Mouse (Mus musculus) midbrain, embryonic 15.5 days (tissue): Measurements from ENCODE around the gene Calm3. TPM values are rescaled to one million over a fixed set of nuclear protein-coding genes. Genes with fewer than 3 reads are reported as not detected.

Experiments used
- ATAC-seq: fragments of 200-750 bp; cut with Nextera tagmentation; replicated peaks from 2 replicates; pipeline ENCODE4 v1.8.0; 2017; ENCODE audit warnings: moderate TSS enrichment
- H3K27ac ChIP-seq: fragments of 300-500 bp; sonication (generic); 2 replicates; pipeline ENCODE4 v1.5.1; 2015; ENCODE audit warnings: mild to moderate bottlenecking, inconsistent platforms
- H3K27me3 ChIP-seq: fragments of 300-500 bp; sonication (generic); replicated peaks from 2 replicates; pipeline ENCODE4 v1.6.1; 2015; ENCODE audit warnings: inconsistent platforms
- H3K36me3 ChIP-seq: fragments of 300-500 bp; sonication (generic); replicated peaks from 2 replicates; pipeline ENCODE4 v1.6.1; 2015; ENCODE audit warnings: inconsistent platforms
- H3K4me1 ChIP-seq: fragments of 300-500 bp; sonication (generic); 2 replicates; pipeline ENCODE4 v1.6.1; 2015; ENCODE audit warnings: inconsistent platforms
- H3K4me2 ChIP-seq: fragments of 300-500 bp; sonication (generic); 2 replicates; pipeline ENCODE4 v1.6.1; 2015; ENCODE audit warnings: inconsistent platforms, mild to moderate bottlenecking, moderate library complexity
- H3K4me3 ChIP-seq: fragments of 300-500 bp; sonication (generic); 2 replicates; pipeline ENCODE4 v1.5.1; 2015; ENCODE audit warnings: mild to moderate bottlenecking, inconsistent platforms
- H3K9ac ChIP-seq: fragments of 300-500 bp; sonication (generic); 2 replicates; pipeline ENCODE4 v1.6.1; 2015; ENCODE audit warnings: mild to moderate bottlenecking, inconsistent platforms
- H3K9me3 ChIP-seq: fragments of 300-500 bp; sonication (generic); 2 replicates; pipeline ENCODE4 v1.6.1; 2016; ENCODE audit warnings: inconsistent platforms
- WGBS: fragments of 180-500 bp; shearing (Covaris S2); methylation state at CpG from one replicate; pipeline ENCODE4 v1.1.7; 2015; ENCODE audit warnings: mixed read lengths; 5-methylcytosine and 5-hydroxymethylcytosine counted together
- polyA plus RNA-seq: library from polyadenylated mRNA; unstranded; fragments of >200 nt; fragmentation: Nextera tagmentation; extraction: Ambion mirVana; gene quantifications from 2 replicates; pipeline ENCODE4 v1.2.1, GENCODE M21; 2015

Calm3 gene
- polyA plus RNA-seq, 1 experiment from 2014 or later = 370 TPM

DNA sequence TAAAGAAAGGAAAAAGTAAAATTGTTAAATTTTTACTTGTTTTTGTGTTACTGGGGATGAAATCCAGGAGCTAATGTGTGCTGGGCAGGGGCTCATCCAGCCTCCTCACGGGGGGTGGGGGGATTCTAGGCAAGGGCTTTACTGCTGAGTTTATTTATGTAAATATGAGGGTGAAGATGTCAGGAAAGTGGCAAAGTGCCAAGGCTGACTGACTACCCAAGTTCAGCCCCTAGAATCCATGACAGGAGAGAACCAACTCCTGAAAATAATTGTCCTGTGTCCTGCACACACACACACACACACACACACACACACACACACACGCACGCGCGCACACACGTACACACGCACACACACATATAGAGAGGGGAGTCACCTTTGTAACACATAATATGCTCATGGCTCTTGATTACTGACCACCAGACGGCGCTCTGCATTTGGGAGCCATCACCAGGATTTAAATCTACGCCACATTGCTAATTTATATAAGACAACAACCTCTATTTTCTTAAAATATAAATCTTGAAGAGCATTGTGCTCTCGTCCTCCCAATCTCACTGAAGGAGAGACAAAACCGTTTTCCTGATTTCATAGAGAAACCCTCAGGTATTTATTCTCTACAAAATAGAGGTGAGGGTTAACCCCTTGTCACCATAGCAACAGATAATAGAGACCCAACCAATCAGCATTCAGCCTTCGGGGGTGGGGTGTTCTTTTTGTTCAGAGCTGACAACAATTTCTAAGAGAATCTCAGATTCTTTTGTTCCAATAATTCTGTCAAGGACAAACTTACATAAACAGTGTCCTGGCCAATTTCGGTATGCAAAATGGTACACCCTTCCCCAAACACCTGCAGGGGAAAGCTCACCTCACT lies 9.0 kb upstream of the Calm3 start:
- H3K9me3 ChIP-seq = no peaks in the 10 kb centered on the region
- peaks cover 36% of the 10 kb centered on the region for H3K4me1 ChIP-seq
- H3K36me3 ChIP-seq = no peaks in the 10 kb centered on the region
- peak; percentile 74 for ATAC-seq
- WGBS = 30% methylated on average over 14 of the region's 14 CpGs
- H3K4me3 ChIP-seq = no peak overlapping the region
- peak overlapping the region; percentile 36 for H3K4me2 ChIP-seq
- peak overlapping the region; percentile 84 for H3K27ac ChIP-seq
- H3K9ac ChIP-seq = no peak overlapping the region
- no peaks in the 10 kb centered on the region for H3K27me3 ChIP-seq

DNA sequence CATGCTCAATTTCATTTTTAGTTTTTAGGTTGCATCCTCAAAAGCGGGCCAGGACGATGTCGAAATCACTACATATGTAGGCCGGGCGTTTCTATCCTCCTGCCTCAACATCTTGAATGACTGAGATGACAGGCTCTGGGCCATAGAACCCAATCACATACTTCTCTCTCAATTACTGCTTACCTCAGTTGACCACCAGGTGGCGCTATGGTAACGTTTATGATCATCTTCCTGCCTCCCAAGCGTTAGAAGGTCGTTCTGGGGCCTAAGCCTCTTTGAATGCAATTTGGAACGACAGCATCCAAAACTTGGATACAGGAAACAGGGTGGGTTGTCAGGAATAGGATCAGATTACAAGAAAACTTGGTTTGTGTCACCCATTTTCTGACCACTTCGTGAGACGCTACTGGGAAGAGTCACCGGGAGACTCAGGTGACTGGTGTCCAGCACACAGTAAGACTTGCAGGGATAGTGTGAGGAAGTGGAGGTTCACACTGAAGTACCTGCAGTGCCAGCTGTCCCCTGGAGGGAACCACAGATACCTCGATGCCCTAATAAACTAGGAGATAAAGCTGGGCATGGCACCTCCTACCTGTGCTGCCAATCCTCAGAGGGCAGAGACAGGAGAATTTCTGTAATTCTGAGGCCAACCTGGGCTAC lies 8.2 kb upstream of the Calm3 start:
- H3K27me3 ChIP-seq = no peaks in the 10 kb centered on the region
- peak overlapping the region; percentile 84 for H3K27ac ChIP-seq
- no peak overlapping the region for H3K9ac ChIP-seq
- H3K4me1 ChIP-seq = peaks cover 31% of the 10 kb centered on the region
- peak; percentile 40 for ATAC-seq
- 13% methylated on average over 14 of the region's 14 CpGs for WGBS
- no peaks in the 10 kb centered on the region for H3K36me3 ChIP-seq
- no peak overlapping the region for H3K4me2 ChIP-seq
- no peak overlapping the region for H3K4me3 ChIP-seq
- no peaks in the 10 kb centered on the region for H3K9me3 ChIP-seq

DNA sequence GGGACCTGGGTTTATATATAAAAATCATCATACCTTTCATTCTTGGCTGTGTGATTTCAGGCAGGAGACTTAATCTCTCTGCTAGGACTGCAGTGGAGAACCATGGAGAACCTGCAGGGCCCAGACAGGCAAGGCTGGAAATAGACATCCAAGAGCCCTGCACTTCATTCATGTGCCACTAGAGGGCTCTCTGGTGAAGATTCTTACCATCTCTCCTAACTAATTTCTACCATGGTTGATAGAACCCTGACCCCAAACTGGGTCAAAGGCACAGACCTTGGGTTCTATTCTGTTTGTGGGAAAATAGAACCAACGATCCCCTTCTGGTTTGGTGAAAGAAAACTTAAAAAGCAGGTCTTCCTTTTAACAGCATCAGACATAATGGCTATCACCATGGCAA lies 6.9 kb upstream of the Calm3 start:
- Histone ChIP-seq H3K36me3 (no peaks in the 10 kb centered on the region), H3K4me1 (peaks cover 31% of the 10 kb centered on the region), H3K9ac (no peak overlapping the region), H3K4me2 (no peak overlapping the region), H3K27me3 (no peaks in the 10 kb centered on the region), H3K4me3 (no peak overlapping the region), H3K27ac (peak overlapping the region; percentile 31; the same call in 1 of the 2 replicates), H3K9me3 (no peaks in the 10 kb centered on the region)
- ATAC-seq = no peak
- 2% methylated on average over 1 of the region's 1 CpGs for WGBS

DNA sequence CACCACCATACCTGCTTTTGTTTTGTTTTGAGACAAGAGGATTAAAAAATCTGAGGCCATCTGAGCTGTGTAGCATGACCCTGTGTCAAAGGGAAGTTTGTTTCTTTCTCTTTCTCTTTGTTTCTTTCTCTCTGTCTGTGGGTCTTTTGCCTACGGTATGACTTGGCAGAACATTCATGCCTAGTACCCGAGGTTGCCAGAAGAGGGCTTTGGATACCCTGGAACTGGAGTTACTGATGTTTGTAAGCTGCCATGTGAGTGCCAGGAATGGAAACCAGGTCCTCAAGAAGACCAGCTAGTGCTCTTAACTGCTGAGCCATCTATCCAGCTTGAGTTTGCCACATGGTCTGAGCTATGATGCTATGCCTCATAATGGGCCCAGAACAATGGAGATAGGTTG lies 4.4 kb upstream of the Calm3 start:
- no peak for ATAC-seq
- H3K9me3 ChIP-seq = no peaks in the 10 kb centered on the region
- WGBS = 35% methylated on average over 2 of the region's 2 CpGs
- no peak overlapping the region for H3K4me3 ChIP-seq
- no peak overlapping the region for H3K9ac ChIP-seq
- no peaks in the 10 kb centered on the region for H3K27me3 ChIP-seq
- no peak overlapping the region for H3K27ac ChIP-seq
- peaks cover 23% of the 10 kb centered on the region for H3K4me1 ChIP-seq
- no peak overlapping the region for H3K4me2 ChIP-seq
- H3K36me3 ChIP-seq = no peaks in the 10 kb centered on the region

DNA sequence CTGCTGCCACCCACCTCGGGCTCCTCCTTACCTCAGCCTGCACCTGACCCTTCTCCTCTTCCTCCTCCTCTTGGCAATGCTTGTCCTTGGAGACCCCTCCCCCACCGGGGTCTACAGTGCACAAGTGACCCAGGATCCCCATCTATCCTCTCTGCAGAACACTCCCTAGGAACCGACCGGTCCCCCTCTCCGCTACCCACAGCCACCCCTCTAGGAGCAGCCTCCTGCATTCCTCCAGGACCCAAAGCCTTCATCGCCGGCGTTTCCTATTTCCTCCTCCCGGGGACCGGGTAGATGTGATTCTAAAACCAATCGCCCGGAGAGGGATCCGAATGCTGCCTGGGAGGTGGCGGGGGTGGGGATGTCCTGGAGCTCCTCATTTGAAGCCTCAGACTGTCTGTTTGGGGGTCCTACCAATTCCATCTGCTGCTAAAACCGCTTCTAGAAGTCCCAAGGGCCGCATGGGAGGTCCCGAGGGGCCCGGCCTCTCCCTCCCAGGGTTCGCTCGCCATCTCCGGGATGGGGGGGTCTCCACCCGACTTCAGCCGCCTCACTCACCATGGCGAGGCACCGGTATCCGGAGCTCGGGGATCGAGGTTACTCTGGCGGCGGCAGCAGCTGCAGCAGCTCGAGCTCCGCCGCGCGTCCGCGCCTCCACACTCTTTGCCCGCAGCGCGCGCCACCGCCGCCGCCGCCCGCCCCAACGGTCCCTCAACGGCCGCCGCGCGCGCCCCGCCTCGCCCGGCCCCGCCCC lies 454 bp downstream of the Calm3 start:
- ATAC-seq = peak; percentile 10
- WGBS = under 1% methylated on average over 31 of the region's 57 CpGs
- Histone ChIP-seq H3K4me1 (peaks cover 43% of the 10 kb centered on the region), H3K27me3 (no peaks in the 10 kb centered on the region), H3K9me3 (no peaks in the 10 kb centered on the region), H3K27ac (peak overlapping the region; percentile 99), H3K36me3 (no peaks in the 10 kb centered on the region; the same call in 1 of the 2 replicates), H3K4me3 (peak overlapping the region; percentile 91), H3K9ac (peak overlapping the region; percentile 98), H3K4me2 (peak overlapping the region; percentile 98)

DNA sequence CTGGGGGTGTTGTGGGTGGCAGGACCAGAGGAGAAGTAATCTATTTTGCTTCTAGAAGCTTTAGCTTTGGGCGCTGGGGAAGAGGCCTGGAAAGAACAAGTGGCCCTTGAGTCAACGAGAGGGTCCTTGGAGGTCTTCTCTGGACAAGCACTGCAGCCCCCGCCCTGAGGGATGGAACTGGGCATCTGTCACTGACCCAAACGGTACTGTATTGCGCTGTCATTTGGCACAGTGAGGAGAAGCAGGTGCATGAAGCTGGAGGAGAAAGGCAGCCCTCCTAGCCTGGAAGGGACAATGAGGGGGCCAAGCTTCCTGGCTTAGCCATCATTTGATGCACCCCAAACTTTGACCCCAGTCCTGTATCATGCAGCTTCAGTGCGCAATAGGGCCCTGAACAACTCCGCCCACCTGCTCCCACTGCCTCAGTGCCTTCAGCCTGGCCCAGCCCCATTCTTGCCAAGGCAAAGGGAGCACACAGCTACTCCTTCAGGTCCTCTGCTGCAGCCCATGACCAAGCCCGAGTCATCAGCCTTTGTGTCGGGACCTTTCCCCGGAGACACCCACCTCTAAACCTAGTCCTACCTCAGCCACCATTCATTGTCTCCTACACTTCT lies 1.4 kb downstream of the Calm3 start:
- H3K4me1 ChIP-seq = peaks cover 48% of the 10 kb centered on the region
- H3K4me2 ChIP-seq = peak overlapping the region; percentile 98
- no peak for ATAC-seq
- peak overlapping the region; percentile 91 for H3K4me3 ChIP-seq
- WGBS = 36% methylated on average over 10 of the region's 10 CpGs
- no peaks in the 10 kb centered on the region for H3K27me3 ChIP-seq
- H3K9me3 ChIP-seq = no peaks in the 10 kb centered on the region
- peaks cover 9% of the 10 kb centered on the region for H3K36me3 ChIP-seq
- peak overlapping the region; percentile 98 for H3K9ac ChIP-seq
- peak overlapping the region; percentile 99 for H3K27ac ChIP-seq

DNA sequence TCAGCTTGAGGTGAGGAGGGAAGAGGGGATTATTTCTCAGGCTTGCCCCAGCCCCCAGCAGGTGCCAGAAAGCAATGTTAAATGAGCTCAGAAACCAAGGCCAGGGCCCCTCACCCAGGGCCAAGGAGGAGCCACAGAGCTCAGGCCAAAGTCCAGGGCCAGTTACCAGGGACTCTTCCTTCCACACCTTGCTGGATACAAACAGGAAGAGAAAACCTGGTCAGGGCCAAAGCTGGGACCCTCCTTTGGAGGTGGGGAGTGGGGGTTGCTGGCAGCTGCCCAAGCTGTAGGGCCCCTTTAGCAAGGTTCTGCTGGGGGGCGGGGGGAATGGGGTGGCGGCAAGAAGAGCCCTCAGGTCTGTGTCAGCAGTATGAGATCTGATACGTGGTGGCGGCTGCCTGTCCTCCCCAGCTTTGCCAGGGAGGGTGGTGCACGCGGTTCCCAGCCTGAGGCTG lies 2.0 kb downstream of the Calm3 start:
- Histone ChIP-seq H3K27me3 (no peaks in the 10 kb centered on the region), H3K4me1 (peaks cover 48% of the 10 kb centered on the region), H3K36me3 (peaks cover 14% of the 10 kb centered on the region), H3K27ac (peak overlapping the region; percentile 99), H3K9ac (peak overlapping the region; percentile 98), H3K4me3 (peak overlapping the region; percentile 91), H3K9me3 (no peaks in the 10 kb centered on the region), H3K4me2 (peak overlapping the region; percentile 98)
- WGBS = 20% methylated on average over 6 of the region's 6 CpGs
- no peak for ATAC-seq

DNA sequence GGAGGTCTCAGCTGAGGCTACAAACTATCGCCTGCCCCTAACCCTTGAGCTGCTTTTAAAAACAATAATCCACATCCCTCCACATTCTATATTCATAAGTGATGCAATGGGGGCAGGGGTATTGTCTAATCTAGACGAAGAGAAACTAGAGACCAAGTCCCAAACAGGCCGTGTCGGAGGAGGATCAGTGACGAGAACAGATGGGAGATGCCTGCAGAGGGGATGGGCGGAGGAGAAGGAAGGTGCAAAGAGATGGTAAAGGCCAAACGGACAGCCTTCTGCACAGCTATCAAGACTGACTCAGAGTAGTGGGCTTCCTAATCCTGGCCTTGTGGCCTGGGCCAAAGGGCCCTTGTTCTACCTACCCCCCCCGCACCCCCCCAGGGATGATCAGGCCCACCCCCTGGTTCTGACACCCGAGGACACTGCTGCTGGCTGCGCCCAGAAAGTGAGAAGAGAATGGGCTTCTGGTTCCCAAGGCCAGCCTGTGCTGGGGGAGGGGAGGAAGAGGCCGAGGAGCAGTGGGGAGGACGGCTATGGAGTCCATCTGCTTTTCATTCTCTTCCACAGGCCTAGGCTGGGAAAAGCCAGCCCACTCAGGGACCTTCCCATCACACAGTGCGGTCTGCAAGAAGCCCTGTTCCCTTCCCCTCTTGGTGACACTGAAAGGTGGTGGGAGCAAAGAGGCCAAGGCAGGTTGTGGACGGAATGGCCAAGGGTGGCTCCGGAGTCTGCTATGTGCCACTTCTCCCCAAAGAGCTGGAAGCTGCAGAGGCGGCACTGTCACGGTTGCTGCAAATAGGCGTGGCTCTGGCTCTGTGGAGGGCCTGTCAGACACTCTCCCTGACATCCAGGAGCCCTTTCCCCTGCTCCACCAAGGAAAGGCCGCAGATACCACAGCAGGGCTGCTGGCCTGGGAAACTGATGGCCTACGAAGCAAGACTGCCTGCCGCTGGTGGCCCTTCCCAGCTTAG lies 2.8 kb downstream of the Calm3 start:
- Histone ChIP-seq H3K27ac (peak overlapping the region; percentile 99), H3K9ac (peak overlapping the region; percentile 98), H3K27me3 (no peaks in the 10 kb centered on the region), H3K4me1 (peaks cover 48% of the 10 kb centered on the region), H3K36me3 (peaks cover 22% of the 10 kb centered on the region), H3K4me3 (peak overlapping the region; percentile 91), H3K4me2 (peak overlapping the region; percentile 98), H3K9me3 (no peaks in the 10 kb centered on the region)
- ATAC-seq = no peak
- WGBS = 28% methylated on average over 21 of the region's 21 CpGs

DNA sequence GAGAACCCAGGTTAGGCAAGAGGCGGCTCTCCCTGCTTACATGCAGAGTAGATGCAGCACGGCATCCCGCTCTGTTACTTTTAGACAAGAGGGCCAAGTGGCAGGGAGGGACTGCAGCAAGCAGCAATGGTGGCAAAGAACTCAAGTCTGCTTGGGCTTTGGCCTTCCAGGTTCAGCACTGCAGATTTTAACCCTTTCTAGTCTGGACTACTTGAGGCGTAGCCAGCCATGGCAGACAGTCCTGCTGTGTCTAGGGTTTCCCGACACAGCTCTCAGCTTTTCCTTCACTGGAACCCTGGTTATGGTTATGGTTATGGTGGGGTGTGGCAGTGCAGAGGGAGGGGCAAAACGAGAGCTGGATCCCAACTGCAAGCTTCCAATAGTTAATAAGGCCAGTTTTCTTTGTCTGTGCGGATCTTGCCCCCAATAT lies 3.7 kb downstream of the Calm3 start:
- Histone ChIP-seq H3K9me3 (no peaks in the 10 kb centered on the region), H3K4me2 (peak overlapping the region; percentile 98), H3K9ac (peak overlapping the region; percentile 27), H3K4me1 (peaks cover 48% of the 10 kb centered on the region), H3K36me3 (peaks cover 27% of the 10 kb centered on the region), H3K27ac (peak overlapping the region; percentile 49; the same call in 1 of the 2 replicates), H3K4me3 (peak overlapping the region; percentile 13), H3K27me3 (no peaks in the 10 kb centered on the region)
- ATAC-seq = no peak
- WGBS = 81% methylated on average over 7 of the region's 7 CpGs

DNA sequence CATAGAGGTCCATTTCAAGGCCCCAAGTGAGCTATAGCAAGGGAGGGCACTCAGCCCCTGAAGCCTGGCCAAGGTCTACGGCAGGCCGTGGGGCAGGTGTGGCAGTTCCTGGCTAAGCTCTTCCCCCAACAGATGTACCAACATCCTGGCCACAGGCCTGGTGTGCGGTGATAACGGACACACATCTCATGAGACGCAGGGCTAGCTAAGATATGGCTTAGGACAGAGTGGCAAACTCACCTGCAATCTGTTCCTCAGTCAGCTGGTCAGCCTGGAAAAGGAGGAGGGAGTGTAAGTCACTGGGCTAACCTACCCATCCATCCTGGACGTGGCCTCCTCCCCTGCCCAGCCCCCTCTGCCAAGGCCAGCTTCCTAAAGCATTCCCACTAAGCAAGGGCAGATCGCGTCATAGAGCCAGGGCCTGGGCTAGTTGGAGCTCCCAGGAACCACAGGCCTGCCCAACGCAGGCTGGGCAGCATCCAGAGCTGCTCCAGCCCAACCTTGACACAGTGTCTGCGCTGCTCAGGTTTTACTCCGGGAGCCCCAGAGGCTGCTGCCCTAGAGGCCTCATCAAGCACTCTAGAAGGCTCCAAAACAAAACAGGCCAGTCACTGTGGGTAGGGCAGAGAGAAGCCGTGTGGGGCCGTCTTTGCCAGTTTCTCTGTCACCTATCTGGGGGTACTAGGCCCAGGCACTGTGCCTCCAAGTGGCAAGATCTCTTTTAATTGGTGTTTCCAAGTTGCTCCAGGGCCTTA lies 4.3 kb downstream of the Calm3 start:
- peaks cover 48% of the 10 kb centered on the region for H3K4me1 ChIP-seq
- peak overlapping the region; percentile 13 for H3K4me3 ChIP-seq
- H3K9me3 ChIP-seq = no peaks in the 10 kb centered on the region
- peak overlapping the region; percentile 98 for H3K4me2 ChIP-seq
- no peak for ATAC-seq
- 82% methylated on average over 13 of the region's 13 CpGs for WGBS
- H3K9ac ChIP-seq = peak overlapping the region; percentile 27
- H3K27ac ChIP-seq = peak overlapping the region; percentile 49; the same call in 1 of the 2 replicates
- no peaks in the 10 kb centered on the region for H3K27me3 ChIP-seq
- H3K36me3 ChIP-seq = peaks cover 33% of the 10 kb centered on the region
